Mouse (Mus musculus): ENCODE results near the gene Usp24. TPM values are rescaled to one million over a fixed set of nuclear protein-coding genes. Genes with fewer than 3 reads are reported as not detected.
A peak's percentile ranks its signal among the peaks of the same experiment; 100 is the strongest.

Gene Usp24
- total RNA-seq, 2 experiments from 2014 or later, result 41.0 to 45.8 TPM

- TF ChIP-seq CTCF (conservative IDR thresholded peaks at IDR 0.05), result no peak
- Histone ChIP-seq H3K27ac (no peak overlapping the region), H3K4me3 (no peak overlapping the region)
- no peak for DNase-seq (ENCODE audit: low spot score in 2 of 2)
Observed at GRCm38 (mm10) chr4:106301346-106301745, 14.7 kb upstream of the Usp24 start.

- no peak overlapping the region for H3K4me3 ChIP-seq
- no peak for TF ChIP-seq CTCF (conservative IDR thresholded peaks at IDR 0.05)
- no peak for DNase-seq (ENCODE audit: low spot score in 2 of 2)
- no peak overlapping the region for H3K27ac ChIP-seq
Observed at GRCm38 (mm10) chr4:106308090-106308489, 7.9 kb upstream of the Usp24 start.

GRCm38 (mm10) chr4:106312651-106313050 is 3.4 kb upstream of the Usp24 start:
- Histone ChIP-seq H3K27ac (no peak overlapping the region), H3K4me3 (no peak overlapping the region)
- DNase-seq (ENCODE audit: low spot score in 2 of 2), result no peak
- TF ChIP-seq CTCF (conservative IDR thresholded peaks at IDR 0.05), result no peak

GRCm38 (mm10) chr4:106313070-106313469 is 2.9 kb upstream of the Usp24 start:
- Histone ChIP-seq H3K4me3 (no peak overlapping the region), H3K27ac (no peak overlapping the region)
- DNase-seq (ENCODE audit: low spot score in 2 of 2), result no peak
- TF ChIP-seq CTCF (conservative IDR thresholded peaks at IDR 0.05), result no peak

GRCm38 (mm10) chr4:106313874-106314273 is 2.1 kb upstream of the Usp24 start:
- no peak for DNase-seq (ENCODE audit: low spot score in 2 of 2)
- TF ChIP-seq CTCF (conservative IDR thresholded peaks at IDR 0.05), result no peak
- Histone ChIP-seq H3K27ac (no peak overlapping the region), H3K4me3 (no peak overlapping the region)

- H3K4me3 ChIP-seq, result no peak overlapping the region
- H3K27ac ChIP-seq, result no peak overlapping the region
- DNase-seq (ENCODE audit: low spot score in 2 of 2), result no peak
- TF ChIP-seq CTCF (conservative IDR thresholded peaks at IDR 0.05), result no peak
Observed at GRCm38 (mm10) chr4:106314291-106314690, 1.7 kb upstream of the Usp24 start.

- peak; percentile 7 to 31 for DNase-seq (ENCODE audit: low spot score in 2 of 2)
- TF ChIP-seq CTCF (conservative IDR thresholded peaks at IDR 0.05), result no peak
- H3K4me3 ChIP-seq, result peak overlapping the region; percentile 75
- peak overlapping the region; percentile 97 for H3K27ac ChIP-seq
Observed at GRCm38 (mm10) chr4:106316351-106317178, 552 bp downstream of the Usp24 start.

- peak overlapping the region; percentile 75 for H3K4me3 ChIP-seq
- peak overlapping the region; percentile 97 for H3K27ac ChIP-seq
- DNase-seq (ENCODE audit: low spot score in 2 of 2), result no peak
- no peak for TF ChIP-seq CTCF (conservative IDR thresholded peaks at IDR 0.05)
Observed at GRCm38 (mm10) chr4:106317179-106318055, 1.4 kb downstream of the Usp24 start.

GRCm38 (mm10) chr4:106318208-106318607 is 2.2 kb downstream of the Usp24 start:
- Histone ChIP-seq H3K27ac (peak overlapping the region; percentile 97), H3K4me3 (peak overlapping the region; percentile 75)
- no peak for TF ChIP-seq CTCF (conservative IDR thresholded peaks at IDR 0.05)
- DNase-seq (ENCODE audit: low spot score in 2 of 2), result no peak

- no peak for DNase-seq (ENCODE audit: low spot score in 2 of 2)
- Histone ChIP-seq H3K27ac (peak overlapping the region; percentile 97), H3K4me3 (peak overlapping the region; percentile 75; the same call in 1 of the 2 replicates)
- no peak for TF ChIP-seq CTCF (conservative IDR thresholded peaks at IDR 0.05)
Observed at GRCm38 (mm10) chr4:106318976-106319375, 3.0 kb downstream of the Usp24 start.

- no peak for DNase-seq (ENCODE audit: low spot score in 2 of 2)
- TF ChIP-seq CTCF (conservative IDR thresholded peaks at IDR 0.05), result no peak
- H3K27ac ChIP-seq, result no peak overlapping the region
- H3K4me3 ChIP-seq, result no peak overlapping the region
Observed at GRCm38 (mm10) chr4:106322846-106323245, 6.8 kb downstream of the Usp24 start.

GRCm38 (mm10) chr4:106323318-106323717 is 7.3 kb downstream of the Usp24 start:
- no peak overlapping the region for H3K4me3 ChIP-seq
- TF ChIP-seq CTCF (conservative IDR thresholded peaks at IDR 0.05), result no peak
- H3K27ac ChIP-seq, result no peak overlapping the region
- no peak for DNase-seq (ENCODE audit: low spot score in 2 of 2)

GRCm38 (mm10) chr4:106327436-106327835 is 11.4 kb downstream of the Usp24 start:
- H3K27ac ChIP-seq, result no peak overlapping the region
- H3K4me3 ChIP-seq, result no peak overlapping the region
- DNase-seq (ENCODE audit: low spot score in 2 of 2), result no peak
- TF ChIP-seq CTCF (conservative IDR thresholded peaks at IDR 0.05), result no peak

All from layer of hippocampus, adult 2 months (tissue).